Mouse (Mus musculus) induced T-regulatory cell, adult 2 months (primary cell): ENCODE data around the gene E2f4.

Experiments
- DNase-seq: peaks from one replicate; pipeline ENCODE4 v3.0.0-alpha.2; 2012; ENCODE audit warnings: low read depth

Gene E2f4

DNA sequence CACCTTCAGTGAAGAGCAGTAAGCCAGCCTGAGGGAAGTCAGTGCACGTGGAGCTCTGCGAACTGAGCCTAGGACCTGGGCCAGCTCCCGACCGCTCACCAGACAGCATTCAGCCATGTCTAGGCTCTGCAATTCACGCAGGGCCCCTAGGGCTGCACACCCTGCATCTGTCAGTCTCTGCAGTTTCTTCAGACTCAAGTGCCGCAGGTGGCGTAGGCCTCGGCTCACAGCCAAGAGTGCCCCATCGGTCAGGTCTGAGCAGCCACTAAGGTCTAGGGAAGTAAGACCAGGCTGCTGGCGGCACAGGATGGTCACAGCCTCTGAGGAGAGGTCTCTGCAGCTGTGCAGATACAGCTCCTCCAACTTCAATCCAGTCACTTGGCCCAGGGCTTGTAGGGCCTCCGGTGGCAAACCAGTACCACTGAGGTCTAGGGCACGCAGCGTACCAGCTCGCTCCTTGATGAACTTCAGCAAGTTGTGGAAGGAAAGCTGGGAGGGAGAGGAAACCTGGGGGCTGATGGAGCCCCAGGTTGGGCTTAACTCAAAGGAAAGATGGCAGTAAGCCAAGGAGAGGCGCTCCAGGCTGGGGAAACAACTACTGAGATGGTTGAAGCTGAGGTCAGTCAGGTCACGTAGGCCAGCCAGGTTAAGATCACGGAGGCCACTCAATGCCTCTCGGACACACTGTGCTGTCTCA is 17.8 kb downstream of the E2f4 start:
- no peak for DNase-seq

DNA sequence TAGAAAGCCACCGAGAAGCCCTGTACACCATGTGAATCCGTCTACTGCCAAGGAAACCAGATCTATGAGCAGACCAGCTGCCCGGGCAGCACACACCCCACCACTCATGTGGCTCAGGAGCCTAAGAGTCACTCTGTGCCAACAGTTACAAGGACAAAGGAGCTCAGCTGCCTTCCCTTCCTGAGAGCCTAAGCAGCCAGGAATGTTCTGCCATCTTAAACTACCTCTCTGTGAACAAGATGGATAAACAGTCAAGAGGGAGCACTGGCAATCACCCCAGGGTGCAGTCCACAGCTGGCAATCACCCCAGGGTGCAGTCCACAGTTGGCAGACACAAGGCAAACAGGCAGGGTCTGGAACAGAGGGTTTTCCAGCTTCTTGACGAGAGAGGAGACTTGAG is 20.5 kb downstream of the E2f4 start:
- DNase-seq, result no peak

DNA sequence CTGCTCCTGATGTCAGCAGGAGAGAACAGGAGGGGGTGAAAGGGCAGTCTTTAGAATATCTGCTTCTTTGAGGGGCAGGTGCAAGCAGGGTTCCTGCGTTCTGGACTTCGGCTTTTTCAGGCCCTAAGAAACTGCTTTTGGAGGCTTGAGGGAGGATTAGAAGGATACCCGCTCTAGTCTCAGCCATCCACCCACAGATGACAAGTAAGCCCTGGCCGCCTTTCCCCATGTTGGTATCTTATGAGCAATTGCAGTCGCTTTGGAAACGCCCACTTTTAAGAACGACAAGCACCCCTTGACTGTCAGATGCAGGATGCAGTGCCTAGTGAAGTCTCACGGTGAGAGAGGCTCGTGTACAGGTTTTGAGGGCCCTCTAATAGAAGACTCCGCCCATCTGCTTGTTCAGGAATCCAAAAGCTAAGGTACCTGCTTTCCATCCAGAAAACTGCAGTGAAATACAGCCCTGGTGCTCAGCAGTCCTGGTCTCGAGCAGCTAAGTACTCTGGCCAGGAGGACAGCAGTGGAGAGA is 21.3 kb downstream of the E2f4 start:
- no peak for DNase-seq

DNA sequence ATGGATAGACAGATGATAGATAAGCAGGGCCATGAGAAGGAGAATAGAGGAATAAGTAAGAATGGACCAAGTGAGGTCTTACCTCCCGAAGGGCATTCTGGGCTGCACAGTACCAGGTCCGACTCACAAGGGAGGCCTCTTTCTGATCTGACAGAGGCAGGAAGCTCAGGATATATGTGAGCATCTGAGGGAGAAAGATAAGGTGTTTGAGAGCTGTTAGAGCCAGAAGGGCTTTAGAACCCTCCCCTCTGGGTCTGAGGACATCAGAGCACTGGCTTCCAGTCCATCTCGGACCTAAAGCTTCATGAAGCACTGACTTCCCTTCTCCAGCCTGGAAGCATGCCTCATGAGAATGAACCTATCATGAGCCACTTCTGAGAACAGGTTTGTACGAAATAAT is 25.7 kb downstream of the E2f4 start:
- no peak for DNase-seq

DNA sequence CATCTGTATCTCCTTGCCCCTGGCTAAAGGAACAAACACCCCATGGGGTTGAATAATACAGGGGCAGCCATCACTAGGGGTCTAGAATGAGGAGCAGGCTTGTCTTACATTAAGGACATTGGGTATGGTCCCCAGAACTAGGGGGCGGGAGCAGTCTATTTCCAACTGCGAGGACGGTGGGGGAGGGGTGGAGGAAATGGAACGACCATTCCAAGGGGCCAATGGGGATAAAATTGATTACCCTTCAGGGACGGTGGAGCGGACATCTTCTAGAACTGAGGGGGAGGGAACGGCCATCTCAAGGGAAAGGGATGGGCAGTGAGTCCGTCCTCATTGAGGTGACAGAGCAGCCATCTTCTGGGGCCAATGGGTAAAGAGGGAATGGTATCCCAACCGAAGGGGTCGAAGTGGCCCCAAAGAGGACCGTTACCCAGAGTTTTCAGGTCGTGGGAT is 28.2 kb downstream of the E2f4 start:
- no peak for DNase-seq

DNA sequence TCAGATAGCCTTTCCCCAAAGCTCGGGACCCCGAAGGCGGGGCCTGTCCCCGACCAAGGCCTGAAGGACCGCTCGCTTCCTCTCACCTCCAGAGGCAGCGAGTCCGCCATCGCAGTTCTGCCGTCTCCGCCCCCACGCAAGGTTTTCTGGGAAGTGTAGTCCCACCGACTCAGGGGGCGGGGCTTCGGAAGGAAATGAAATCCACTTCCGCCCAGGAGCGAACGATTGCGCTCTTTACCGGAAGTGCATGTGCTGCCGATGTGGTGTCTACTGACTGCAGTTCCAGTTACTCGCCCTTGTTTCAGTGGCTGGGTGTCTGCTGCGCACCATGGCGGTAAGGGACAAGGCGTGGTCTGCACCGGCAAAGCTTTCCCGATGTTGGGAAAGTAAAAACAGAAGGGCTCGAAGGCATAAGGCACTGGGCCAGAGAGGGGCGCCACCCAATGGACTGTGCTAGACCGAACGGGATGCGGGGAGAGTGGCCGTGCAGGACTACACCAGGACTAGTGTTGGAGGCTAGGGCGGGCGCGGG is 28.7 kb downstream of the E2f4 start, which contains the start of the genes Lrrc29 and Tmem208:
TSS of gene Lrrc29 (minus strand) at position 138 of the 532 bp plus-strand sequence.
TSS of gene Tmem208 (plus strand) at position 214 of the 532 bp plus-strand sequence.
- DNase-seq, result peak; percentile 98

DNA sequence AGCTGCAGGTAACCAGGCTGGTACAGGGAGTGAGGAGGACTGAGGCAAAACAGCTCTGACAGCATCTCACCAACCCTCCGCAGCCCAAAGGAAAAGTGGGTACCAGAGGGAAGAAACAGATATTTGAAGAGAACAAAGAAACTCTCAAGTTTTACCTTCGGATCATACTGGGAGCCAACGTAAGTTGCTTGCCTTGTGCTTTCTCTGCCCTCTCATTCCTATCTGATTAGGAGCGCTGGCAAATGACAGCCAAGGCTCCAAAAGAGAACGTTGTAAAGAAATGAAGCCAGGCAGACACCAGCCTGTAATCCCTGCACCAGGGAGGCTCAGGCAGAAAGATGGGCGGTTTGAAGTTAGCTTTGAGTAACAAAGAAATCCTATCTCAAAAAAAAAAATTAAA is 29.5 kb downstream of the E2f4 start:
- DNase-seq, result no peak

DNA sequence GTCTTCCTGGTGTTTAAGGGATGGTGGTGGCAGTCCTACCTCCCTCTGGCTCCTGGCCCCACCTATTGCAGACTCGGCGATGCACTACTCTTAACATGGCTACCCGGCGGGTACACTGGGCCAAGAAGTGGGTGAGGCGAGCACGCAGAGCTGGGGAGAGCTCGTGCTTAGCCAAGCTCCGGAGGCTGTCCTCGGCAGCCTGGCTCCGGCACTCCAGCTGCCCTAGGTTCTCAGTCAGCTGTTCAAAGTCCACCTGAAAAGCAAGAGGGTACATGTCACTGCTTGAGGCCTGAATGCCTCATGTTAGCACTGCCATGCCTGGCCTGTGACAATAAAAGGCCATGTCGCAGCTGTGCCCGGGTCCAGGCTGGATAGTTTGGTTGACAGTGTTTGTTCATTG is 32.9 kb downstream of the E2f4 start:
- DNase-seq, result no peak

DNA sequence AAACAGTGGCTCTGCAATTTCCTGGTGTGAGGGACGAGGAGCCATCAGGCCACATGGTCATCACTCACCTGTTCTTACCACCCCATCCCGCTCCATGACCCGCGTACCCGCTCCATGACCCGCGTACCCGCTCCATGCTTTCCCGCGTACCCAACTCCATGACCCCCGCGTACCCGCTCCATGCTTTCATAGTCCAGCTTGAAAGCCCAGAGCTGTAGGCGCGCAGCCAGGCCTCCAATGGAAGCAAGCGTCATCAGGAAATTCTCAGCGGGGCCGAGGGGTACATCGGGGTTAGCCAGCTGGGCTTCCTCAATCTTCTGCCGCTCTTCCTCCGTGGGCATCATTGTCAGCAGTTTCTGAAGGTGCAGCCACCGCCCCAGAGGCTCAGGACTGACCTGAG is 34.0 kb downstream of the E2f4 start:
- DNase-seq, result no peak

DNA sequence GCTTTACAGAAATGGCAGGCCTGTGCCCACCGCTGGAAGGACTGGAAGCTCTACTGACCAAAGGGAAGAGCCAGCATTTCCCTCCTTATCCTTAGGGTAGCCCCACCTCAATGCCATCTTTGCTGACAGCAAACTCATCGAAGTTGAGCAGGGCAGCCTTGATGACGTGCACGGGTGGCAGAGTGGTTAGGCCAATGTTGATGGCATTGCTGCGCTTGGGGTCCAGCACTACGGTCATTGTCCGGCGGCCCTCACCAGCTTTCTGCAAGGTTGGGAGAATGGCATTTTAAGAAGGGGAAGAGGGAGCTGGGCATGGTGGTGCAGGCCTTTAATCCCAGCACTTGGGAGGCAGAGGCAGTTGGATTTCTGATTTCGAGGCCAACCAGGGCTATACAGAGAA is 34.5 kb downstream of the E2f4 start:
- DNase-seq, result no peak

DNA sequence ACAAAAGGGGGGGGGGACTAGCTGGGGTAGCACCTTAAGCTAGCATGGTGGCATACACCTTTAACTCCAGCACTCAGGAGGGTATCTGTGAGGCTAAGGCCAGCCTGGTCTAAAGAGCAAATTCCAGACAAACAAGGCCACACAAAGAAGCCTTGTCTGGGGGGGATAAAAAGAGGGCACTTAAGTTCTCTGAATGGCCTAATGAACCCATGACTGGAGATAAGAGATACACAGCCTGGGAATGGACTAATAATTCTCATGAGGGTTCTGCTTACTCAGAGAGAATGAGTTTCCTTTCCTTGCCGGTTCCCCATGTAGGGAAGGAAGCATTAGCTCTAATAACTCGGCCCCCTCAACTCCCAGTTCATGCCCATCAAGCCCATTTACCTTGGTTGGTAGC is 35.1 kb downstream of the E2f4 start:
- DNase-seq, result no peak

DNA sequence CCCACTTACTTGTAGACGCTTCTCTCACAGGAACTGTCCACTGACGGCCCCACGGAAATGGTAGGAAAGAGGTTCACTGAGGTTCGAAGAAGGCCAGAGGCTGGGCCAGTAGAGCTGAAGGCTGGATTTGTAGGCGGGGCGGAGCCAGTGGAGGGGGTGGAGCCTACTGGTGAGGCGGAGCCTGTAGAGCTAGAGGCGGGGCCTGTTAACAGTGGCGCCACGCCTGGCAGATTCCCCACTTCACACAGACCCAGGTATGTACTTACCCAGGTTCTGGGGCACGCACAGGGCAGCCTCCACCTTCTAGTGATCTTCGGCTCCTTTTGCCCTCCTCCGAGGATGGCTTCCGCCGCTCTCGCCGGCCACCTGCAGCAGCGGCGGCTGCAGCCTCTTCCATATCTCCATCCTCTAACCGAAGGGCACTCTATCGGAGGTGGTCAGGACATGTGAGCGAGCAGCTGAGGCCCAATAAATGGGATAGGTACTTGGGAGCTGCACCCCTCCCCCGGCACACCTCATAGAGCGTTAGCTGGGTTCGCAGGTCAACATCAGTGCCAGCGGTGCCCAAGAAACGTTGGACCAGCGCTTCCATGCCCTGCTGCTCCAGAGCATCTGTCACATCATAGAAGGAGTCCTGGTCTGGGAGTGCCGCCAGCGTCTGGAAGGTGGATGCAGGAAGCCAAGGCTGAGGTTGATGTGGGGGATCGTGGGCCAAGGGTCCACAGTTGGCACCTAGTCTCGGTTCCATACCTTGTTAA is 39.1 kb downstream of the E2f4 start:
- DNase-seq, result no peak

DNA sequence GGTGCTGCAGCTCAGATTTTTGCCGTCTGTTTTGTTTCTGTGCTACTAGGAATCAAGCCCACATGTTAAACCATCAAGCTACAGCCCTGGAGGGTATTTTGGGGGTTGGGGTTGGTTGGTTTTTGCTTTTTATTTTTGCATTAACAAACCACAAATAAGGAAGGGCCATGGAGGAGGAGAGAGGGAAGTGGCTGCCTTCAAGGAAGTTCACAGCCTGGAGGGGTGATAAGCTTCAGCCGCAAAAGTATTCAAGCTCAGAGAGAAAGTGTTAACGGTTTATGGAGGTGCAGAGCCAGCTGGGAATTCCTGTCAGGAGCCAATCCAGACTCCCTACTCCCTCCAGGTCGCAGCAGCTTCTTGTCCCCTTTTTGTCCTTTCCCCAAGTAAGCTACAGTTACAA is 41.5 kb downstream of the E2f4 start:
- DNase-seq, result no peak

DNA sequence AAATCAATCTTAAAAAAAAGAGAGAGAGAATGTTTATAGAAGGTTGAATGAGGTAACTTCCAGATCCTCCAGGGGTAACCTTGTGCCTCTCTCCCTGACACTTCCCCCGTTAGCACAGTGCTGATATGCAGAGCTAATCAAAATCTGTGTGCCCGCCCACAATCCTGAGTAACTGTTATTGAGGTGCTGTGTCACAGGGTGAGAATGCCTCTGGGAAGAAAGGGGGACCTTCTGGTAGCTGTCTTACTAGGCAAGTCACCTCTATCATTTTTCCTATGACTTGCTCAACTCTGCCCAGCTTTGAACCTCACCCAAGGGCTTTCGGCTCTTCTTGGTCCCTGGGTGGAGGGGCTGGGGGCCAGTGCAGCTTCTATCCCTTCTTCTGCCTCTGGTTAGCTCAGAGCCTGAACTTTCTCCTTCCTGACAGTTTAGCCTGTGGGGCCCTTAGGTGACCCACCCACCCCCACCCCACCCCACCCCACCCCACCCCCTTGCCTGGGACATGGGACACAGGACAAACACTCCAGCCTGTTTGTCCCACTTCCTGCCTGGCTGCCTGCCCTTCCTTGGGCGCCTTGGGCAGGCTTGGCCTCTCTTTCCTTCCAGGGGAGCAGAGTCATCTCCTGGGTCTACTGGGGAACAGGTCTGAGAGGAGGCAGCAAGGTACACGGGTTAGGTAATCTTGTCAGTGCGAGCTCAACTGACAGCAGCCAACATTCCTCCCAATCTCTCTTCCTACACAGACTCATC is 42.6 kb downstream of the E2f4 start:
- no peak for DNase-seq

DNA sequence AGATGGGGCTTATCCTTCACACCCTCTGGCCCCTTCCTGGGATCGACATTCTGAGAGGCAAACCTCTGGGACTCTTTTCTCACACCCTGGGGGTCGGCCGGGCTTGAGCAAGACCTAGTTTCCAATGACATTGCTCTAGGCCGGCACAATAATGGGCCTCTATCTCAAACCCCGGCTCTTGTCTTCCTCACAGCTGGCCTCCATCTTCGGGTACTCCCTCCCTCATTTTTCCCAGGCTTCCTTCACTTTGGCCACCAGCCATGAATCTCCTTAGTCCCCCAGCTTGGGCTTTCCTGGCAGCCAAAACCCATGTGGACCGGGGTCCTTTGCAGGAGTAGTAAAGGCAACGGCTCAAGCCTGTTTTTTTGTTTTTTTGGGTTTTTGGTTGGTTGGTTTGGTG is 43.9 kb downstream of the E2f4 start:
- DNase-seq, result no peak

DNA sequence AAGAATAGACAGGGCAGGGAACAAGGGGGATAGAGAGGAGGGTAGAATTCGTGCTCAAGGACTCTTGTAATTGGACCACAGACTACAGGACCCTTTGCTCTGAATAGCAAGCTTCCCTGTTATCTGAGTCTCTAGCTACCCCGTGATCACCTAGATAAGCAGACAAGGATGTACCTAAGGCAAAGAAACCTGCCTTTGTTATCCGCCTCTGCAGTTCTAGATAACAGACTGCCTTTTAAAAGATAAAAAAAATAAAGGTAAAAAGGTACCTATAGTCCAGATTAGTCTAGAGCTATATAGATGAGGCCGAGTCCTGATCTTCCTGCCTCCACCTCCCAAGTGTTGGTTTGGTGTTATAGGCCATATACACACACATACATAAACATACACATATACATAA is 45.3 kb downstream of the E2f4 start:
- no peak for DNase-seq

DNA sequence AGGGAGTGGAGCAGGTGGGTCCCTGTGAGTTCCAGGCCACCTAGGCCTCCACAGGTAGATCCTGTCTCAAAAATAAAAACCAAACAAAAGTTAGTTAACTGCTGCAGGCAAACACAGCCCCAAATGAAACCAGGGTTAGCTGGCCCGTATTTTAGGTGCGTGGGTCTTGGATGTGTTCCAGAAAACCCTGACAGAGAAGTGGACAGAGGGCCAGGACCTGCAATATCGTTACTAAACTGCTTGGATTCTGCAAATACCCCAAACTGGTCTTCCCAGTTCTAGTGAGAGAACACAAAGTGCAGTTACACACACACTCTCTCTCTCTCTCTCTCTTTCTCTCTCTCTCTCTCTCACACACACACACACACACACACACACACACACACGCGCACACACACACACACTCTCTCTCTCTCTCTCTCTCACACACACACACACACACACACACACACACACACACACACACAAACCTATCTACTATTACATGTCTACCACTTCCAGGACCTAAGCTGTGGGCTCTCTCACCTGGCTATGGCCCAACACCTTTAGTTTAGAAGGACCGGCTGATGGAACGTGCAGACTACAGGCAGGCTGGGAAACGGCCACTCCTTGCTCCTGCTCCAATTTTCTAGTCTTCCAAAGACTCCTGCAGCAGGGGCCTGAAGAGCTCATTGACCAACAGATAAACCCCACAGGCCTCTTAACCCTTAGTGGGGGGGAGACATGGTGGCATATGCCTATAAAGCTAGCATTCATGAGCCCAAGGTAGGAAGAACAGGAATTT is 46.5 kb downstream of the E2f4 start:
- DNase-seq, result no peak

DNA sequence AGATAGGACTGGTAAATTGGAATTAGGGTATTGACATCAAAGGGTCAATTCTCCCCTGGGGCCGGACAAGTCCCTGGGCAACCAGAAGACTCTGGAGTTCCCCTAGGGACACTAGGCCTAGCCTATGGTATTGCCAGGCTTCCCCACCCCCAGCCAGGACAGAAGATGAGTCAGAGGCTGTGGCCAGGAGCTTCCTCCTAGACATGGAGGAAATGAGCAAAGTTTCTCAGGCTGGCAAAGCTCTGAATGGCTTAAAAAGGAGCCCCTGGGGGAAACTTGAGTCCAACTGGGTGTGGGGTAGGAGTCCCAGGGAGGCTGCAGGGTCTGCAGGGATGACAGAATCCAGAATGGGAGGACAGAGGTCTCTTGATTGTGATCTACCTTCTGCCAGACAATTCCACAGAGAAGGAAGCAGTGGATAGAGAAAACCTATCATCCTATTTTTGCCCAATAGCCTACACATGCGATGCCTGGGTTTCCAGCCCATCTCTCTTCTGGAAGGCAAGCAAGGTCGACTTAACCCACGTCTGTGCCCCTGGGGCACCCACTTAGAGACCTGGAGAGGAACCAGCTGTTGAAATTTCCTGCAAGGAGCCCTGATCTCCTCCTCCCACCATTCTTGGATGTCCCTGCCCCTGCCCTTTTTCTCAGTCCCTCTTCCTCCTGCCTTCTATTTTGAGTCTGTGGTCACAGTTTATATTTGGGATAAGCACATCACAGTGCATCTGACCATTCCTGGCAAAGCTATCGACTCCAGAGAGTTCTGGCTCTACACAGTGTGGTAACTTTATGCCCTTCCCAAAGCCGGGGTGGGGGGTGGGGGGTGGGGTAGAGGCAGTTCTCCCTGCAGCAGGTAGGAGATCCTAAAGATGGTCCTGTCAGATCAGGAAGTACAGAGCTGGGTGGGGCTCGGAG is 47.9 kb downstream of the E2f4 start:
- DNase-seq, result peak; percentile 19

DNA sequence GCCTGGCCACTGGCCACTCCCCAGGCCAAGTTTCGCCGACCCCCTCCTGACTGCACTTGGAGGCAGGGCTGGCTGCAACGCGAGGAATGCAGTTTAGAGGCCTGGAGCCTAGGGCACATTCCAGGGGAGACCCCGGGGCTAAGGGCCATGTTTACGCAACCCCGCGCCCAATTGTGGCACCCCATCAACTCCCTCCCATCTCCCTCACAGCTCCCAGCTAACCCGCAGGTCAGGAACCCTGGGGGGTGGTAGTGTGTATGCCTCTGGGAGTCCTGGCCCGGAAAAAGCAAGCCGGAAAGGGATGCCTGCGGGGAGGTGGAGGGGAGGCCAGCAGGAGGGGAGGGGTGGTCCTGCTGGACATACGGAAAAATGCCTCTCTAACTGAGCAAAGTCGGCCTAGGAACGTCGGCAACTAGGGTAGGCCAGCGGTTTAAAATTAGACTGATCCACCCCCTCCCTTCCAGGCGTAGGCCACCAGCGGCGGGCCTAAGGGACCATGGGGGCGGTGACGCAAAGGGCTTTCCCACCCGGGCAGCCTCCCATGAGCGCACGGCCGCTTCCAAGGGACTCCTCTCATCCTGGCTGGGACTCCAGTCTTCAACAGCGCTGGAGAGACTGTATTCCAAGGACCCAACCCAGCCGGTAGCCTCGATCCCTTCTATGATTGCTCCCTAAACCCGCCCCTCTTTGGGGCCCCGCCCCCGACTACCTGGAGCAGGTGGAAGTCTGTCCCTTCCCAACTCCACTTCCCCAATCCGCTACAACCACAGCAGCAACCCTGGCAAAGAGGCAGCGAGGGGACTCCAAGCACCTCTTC is 49.4 kb downstream of the E2f4 start:
- DNase-seq, result no peak
